Mouse (Mus musculus) ES-Bruce4 (cell line): ENCODE results near the gene Btbd17.

Experiments
- CTCF ChIP-seq: IDR thresholded peaks from one replicate; pipeline ENCODE4 v1.8.1; 2011; ENCODE audit warnings: low read depth, low read length
- EP300 ChIP-seq: IDR thresholded peaks from 2 replicates; pipeline ENCODE4 v1.6.1; 2011; ENCODE audit warnings: low read depth, low read length; ENCODE audit not compliant: insufficient read depth

GRCm38 (mm10) chr11:114793868-114794545 is 1.7 kb downstream of the Btbd17 start:
- TF ChIP-seq EP300 (no peak), CTCF (no peak)
